Mouse (Mus musculus) limb, embryonic 12.5 days (tissue): ENCODE measurements around the gene Nr2f2. TPM values are rescaled to one million over a fixed set of nuclear protein-coding genes. Genes with fewer than 3 reads are reported as not detected.

Experiments used
- ATAC-seq: fragments of 200-750 bp; cut with Nextera tagmentation; 2 replicates; pipeline ENCODE4 v1.8.0; 2017; ENCODE audit warnings: low read depth, moderate TSS enrichment; ENCODE audit not compliant: insufficient number of reproducible peaks, insufficient read depth, low FRiP score, low TSS enrichment
- H3K27ac ChIP-seq: fragments of 300-500 bp; sonication (generic); 2 replicates; pipeline ENCODE4 v1.5.1; 2016; ENCODE audit warnings: mild to moderate bottlenecking, moderate library complexity
- H3K27me3 ChIP-seq: fragments of 300-500 bp; sonication (generic); 2 replicates; pipeline ENCODE4 v1.6.1; 2016; ENCODE audit warnings: mild to moderate bottlenecking, moderate library complexity
- H3K36me3 ChIP-seq: fragments of 300-500 bp; sonication (generic); 2 replicates; pipeline ENCODE4 v1.6.1; 2016; ENCODE audit warnings: mild to moderate bottlenecking, moderate library complexity
- H3K4me1 ChIP-seq: fragments of 300-500 bp; sonication (generic); replicated peaks from 2 replicates; pipeline ENCODE4 v1.6.1; 2016
- H3K4me2 ChIP-seq: fragments of 300-500 bp; sonication (generic); 2 replicates; pipeline ENCODE4 v1.6.1; 2016; ENCODE audit warnings: mild to moderate bottlenecking, moderate library complexity
- H3K4me3 ChIP-seq: fragments of 300-500 bp; sonication (generic); replicated peaks from 2 replicates; pipeline ENCODE4 v1.5.1; 2016; ENCODE audit warnings: mild to moderate bottlenecking
- H3K9ac ChIP-seq: fragments of 300-500 bp; sonication (generic); replicated peaks from 2 replicates; pipeline ENCODE4 v1.6.1; 2016; ENCODE audit warnings: mild to moderate bottlenecking, moderate library complexity
- H3K9me3 ChIP-seq: fragments of 300-500 bp; sonication (generic); 2 replicates; pipeline ENCODE4 v1.6.1; 2016; ENCODE audit warnings: mild to moderate bottlenecking, moderate library complexity
- WGBS: fragments of 180-500 bp; shearing (Covaris S2); methylation state at CpG from one replicate; pipeline ENCODE4 v1.1.7; 2016; 5-methylcytosine and 5-hydroxymethylcytosine counted together
- polyA plus RNA-seq: library from polyadenylated mRNA; unstranded; fragments of >200 nt; fragmentation: Nextera tagmentation; extraction: Ambion mirVana; gene quantifications from 2 replicates; pipeline ENCODE4 v1.2.1, GENCODE M21; 2016

Nr2f2 gene
- polyA plus RNA-seq, 1 experiment from 2014 or later = 71.8 TPM

DNA sequence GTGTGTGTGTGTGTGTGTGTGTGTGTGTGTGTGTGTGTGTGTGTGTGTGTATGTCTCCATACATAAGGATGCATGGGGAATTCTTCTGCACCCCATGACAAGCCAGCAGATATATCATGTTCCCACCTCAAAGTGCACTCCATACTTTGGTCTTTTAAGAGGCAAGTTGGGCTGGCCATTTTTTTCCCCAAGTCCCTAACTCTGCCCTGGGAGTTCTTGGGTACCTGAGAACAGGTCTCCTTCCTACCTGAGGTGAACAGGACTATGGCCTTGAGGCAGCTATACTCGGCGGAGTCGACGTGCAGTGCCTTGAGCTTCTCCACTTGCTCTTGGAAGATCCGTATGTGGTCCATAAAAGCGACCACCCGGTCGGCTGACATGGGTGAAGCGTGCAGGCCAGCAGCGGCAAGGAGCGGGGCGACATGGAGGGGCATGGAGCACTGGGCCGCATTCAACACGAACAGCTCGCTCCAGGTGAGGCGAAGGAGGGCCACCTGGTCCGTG, 9.0 kb downstream of the Nr2f2 start:
- H3K27ac ChIP-seq = peak overlapping the region; percentile 99

DNA sequence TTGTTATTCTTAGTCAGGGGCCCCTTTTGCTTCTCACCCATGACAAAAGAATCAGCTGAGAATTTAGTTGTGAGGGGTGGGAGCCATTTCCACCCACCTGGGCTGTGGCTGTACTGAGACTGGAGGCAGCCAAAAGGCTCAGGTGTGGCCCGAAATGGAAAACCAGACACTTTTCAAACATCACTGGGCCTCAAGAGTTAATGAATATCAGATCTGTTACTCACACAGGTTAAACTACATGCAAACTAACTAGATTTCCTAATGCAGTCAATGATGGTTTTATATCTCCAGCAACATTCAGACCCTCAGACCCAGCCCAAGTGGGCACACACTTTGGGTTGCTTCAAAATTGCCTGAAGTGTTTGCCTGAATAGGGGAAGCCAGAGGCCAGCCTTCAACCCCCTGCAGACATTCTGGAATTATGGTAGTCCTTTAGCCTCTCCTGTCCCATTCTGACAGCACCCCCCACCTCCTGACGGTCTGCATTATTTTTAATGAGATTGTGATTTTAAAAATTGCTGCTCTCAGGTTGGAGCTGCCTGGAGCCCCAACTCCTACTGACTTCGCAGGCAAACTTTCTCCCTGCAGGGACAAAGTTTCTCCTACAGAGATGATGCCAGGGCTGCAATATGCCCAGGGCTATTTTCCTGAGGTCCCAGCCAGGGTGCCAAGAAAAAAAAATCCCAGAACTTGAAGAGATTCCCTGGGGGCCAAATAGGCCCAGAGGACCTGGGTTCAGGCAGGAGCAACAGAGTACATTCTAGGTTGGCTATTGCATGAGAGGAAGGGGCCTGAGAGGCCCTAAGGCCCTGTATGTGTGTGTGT, 9.6 kb downstream of the Nr2f2 start:
- H3K4me3 ChIP-seq = peak overlapping the region; percentile 85
- H3K27me3 ChIP-seq = peaks cover 11% of the 10 kb centered on the region
- H3K9ac ChIP-seq = peak overlapping the region; percentile 99
- peaks cover 51% of the 10 kb centered on the region for H3K4me1 ChIP-seq
- no peak for ATAC-seq
- H3K9me3 ChIP-seq = no peaks in the 10 kb centered on the region
- WGBS = 17% methylated on average over 3 of the region's 3 CpGs
- H3K4me2 ChIP-seq = peak overlapping the region; percentile 90
- peaks cover 32% of the 10 kb centered on the region for H3K36me3 ChIP-seq
- H3K27ac ChIP-seq = peak overlapping the region; percentile 99

More for the DNA sequence above, 9.0 kb downstream of the Nr2f2 start:
- WGBS = 4% methylated on average over 17 of the region's 17 CpGs
- Histone ChIP-seq H3K4me2 (peak overlapping the region; percentile 90), H3K4me3 (peak overlapping the region; percentile 85), H3K27me3 (peaks cover 13% of the 10 kb centered on the region), H3K36me3 (peaks cover 32% of the 10 kb centered on the region), H3K9me3 (no peaks in the 10 kb centered on the region), H3K9ac (peak overlapping the region; percentile 99), H3K4me1 (peaks cover 49% of the 10 kb centered on the region)
- no peak for ATAC-seq

GRCm38 (mm10) chr7:70355691-70356568, 10.6 kb downstream of the Nr2f2 start:
- Histone ChIP-seq H3K4me1 (peaks cover 51% of the 10 kb centered on the region), H3K36me3 (peaks cover 32% of the 10 kb centered on the region), H3K27ac (peak overlapping the region; percentile 99; the same call in 1 of the 2 replicates), H3K4me2 (peak overlapping the region; percentile 90), H3K4me3 (peak overlapping the region; percentile 85), H3K9ac (peak overlapping the region; percentile 99), H3K9me3 (no peaks in the 10 kb centered on the region), H3K27me3 (peaks cover 11% of the 10 kb centered on the region)
- 23% methylated on average over 5 of the region's 5 CpGs for WGBS
- no peak for ATAC-seq

GRCm38 (mm10) chr7:70355357-70355620, 11.2 kb downstream of the Nr2f2 start:
- peaks cover 11% of the 10 kb centered on the region for H3K27me3 ChIP-seq
- peak overlapping the region; percentile 85 for H3K4me3 ChIP-seq
- no peaks in the 10 kb centered on the region for H3K9me3 ChIP-seq
- peak overlapping the region; percentile 90 for H3K4me2 ChIP-seq
- peaks cover 32% of the 10 kb centered on the region for H3K36me3 ChIP-seq
- peaks cover 53% of the 10 kb centered on the region for H3K4me1 ChIP-seq
- peak overlapping the region; percentile 57 for H3K27ac ChIP-seq
- H3K9ac ChIP-seq = peak overlapping the region; percentile 99
- ATAC-seq = no peak
- 25% methylated on average over 2 of the region's 2 CpGs for WGBS

- peak overlapping the region; percentile 57 for H3K27ac ChIP-seq
- ATAC-seq = no peak
- H3K4me3 ChIP-seq = peak overlapping the region; percentile 85
- no peaks in the 10 kb centered on the region for H3K9me3 ChIP-seq
- H3K9ac ChIP-seq = peak overlapping the region; percentile 99
- H3K4me2 ChIP-seq = peak overlapping the region; percentile 90
- H3K4me1 ChIP-seq = peaks cover 58% of the 10 kb centered on the region
- H3K27me3 ChIP-seq = peaks cover 11% of the 10 kb centered on the region
- H3K36me3 ChIP-seq = peaks cover 32% of the 10 kb centered on the region
- 12% methylated on average over 14 of the region's 14 CpGs for WGBS
Measured at GRCm38 (mm10) chr7:70354606-70355356, 11.8 kb downstream of the Nr2f2 start.

GRCm38 (mm10) chr7:70353151-70353550, 13.4 kb downstream of the Nr2f2 start:
- H3K27ac ChIP-seq = peak overlapping the region; percentile 77; the same call in 1 of the 2 replicates
- H3K4me3 ChIP-seq = peak overlapping the region; percentile 66
- H3K4me1 ChIP-seq = peaks cover 72% of the 10 kb centered on the region
- peak overlapping the region; percentile 95 for H3K9ac ChIP-seq
- peak overlapping the region; percentile 76 for H3K4me2 ChIP-seq
- no peaks in the 10 kb centered on the region for H3K9me3 ChIP-seq
- no peak for ATAC-seq
- H3K36me3 ChIP-seq = peaks cover 30% of the 10 kb centered on the region
- WGBS = 6% methylated on average over 4 of the region's 4 CpGs
- peaks cover 24% of the 10 kb centered on the region for H3K27me3 ChIP-seq

DNA sequence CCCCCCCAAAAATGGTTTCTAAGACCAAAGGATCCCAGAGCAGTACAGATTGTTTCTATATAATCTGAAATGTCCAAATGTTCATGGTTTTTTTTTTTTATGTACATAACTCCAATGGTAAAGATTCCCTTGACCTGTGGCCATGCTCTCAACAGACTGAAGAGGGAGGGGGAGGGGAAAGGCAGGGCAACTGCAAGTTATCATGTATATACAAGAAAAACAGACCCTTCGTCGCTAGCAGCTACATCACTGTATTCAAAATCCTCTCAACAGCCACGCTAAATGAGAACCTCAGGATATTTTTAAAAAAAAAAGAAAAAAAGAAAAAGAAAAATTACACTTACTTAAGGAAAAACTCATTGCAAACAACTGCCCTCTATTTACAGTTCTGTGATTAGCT, 13.9 kb downstream of the Nr2f2 start:
- peak overlapping the region; percentile 66 for H3K4me3 ChIP-seq
- peaks cover 25% of the 10 kb centered on the region for H3K36me3 ChIP-seq
- peaks cover 72% of the 10 kb centered on the region for H3K4me1 ChIP-seq

DNA sequence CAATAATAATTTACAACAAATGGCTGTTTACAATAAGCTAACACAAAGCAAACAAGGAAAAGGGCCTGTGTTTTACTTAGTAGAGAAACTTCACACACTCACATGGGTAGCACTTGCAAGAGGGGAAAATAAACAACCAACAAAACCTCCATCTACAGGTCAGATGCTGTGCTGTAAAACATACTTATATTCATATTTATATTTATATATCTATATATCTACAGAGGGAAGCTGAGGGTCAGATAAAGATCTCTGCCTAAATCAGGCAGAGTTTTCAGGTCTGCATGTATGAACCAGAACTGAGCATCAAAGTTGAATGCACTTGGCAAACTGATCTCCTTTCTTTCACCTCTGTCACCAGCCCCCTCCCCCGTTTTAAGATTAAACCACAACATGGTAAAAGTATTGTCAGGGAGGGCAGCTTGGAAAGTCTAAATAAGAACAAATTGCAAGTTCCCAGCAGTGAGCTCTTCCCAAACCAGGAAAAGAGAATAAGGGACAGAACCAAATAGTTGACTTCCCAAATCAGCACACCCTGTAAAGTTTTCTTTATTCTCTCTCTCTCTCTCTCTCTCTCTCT, 14.5 kb downstream of the Nr2f2 start:
- 3% methylated on average over 1 of the region's 1 CpGs for WGBS
- Histone ChIP-seq H3K27ac (peak overlapping the region; percentile 99), H3K9ac (peak overlapping the region; percentile 95), H3K4me1 (peaks cover 72% of the 10 kb centered on the region), H3K27me3 (peaks cover 29% of the 10 kb centered on the region), H3K4me3 (peak overlapping the region; percentile 66), H3K4me2 (peak overlapping the region; percentile 76), H3K9me3 (no peaks in the 10 kb centered on the region), H3K36me3 (peaks cover 19% of the 10 kb centered on the region)
- ATAC-seq = no peak

More for the DNA sequence above, 13.9 kb downstream of the Nr2f2 start:
- peak overlapping the region; percentile 95 for H3K9ac ChIP-seq
- 12% methylated on average over 3 of the region's 3 CpGs for WGBS
- H3K9me3 ChIP-seq = no peaks in the 10 kb centered on the region
- H3K27me3 ChIP-seq = peaks cover 29% of the 10 kb centered on the region
- H3K27ac ChIP-seq = peak overlapping the region; percentile 99
- ATAC-seq = no peak
- peak overlapping the region; percentile 76 for H3K4me2 ChIP-seq

DNA sequence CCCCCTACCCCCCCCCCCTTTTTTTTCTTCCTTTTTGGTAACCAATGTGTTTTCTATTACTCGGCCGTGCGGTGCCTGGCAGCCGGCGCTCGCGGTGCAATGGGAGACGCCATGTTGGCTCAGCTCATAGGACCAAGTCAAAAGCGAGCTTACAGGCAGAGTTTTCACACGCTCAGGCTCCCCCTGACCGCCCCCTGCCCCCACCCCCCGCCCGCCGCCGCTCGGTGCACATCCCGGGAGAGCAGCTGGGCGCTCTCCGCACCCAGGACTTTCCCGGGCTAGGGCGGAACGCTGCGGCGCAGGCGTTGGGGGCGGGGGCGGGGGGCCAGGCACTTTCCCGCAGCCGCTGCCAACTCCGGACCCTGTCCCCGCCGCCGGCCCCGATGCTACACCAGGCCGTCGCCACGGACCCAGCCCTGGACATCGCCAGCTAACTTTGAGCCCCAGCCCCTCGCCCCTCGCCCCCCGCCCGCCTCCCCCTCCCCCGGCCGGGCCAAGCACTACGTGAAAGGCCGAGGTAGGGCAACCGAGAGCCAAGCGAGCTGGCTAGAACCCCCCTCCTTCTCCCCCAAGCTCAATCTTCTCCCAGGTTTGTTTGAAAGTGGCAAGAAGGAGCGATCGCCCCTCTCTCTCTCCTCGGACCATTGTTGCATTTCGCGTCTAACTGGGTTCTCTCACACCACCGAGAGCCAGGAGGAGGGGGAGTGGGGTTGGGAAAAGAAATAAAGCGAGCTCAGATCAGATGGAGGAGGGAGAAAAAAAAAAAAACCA, 15.6 kb downstream of the Nr2f2 start:
- ATAC-seq = peak; percentile 63
- Histone ChIP-seq H3K27ac (peak overlapping the region; percentile 99), H3K36me3 (peaks cover 8% of the 10 kb centered on the region; the same call in 1 of the 2 replicates), H3K4me2 (peak overlapping the region; percentile 76), H3K4me1 (peaks cover 72% of the 10 kb centered on the region), H3K9ac (peak overlapping the region; percentile 95), H3K27me3 (peaks cover 36% of the 10 kb centered on the region), H3K4me3 (peak overlapping the region; percentile 66), H3K9me3 (no peaks in the 10 kb centered on the region)
- 1% methylated on average over 55 of the region's 55 CpGs for WGBS
